Mouse (Mus musculus) cortical plate, adult 2 months (tissue): ENCODE measurements at regions not wholly inside any gene's neighbourhood (a gene's known extent, or its start where the extent isn't known, plus 50 kb on each side); places are given as distances from the start of the nearest gene placed in this dataset.

Experiments used
- CTCF ChIP-seq: fragments of 200-500 bp; IDR thresholded peaks from 2 replicates; pipeline ENCODE4 v1.5.1; 2011; ENCODE audit warnings: mild to moderate bottlenecking, control low read depth, low read length; ENCODE audit not compliant: insufficient read depth; ENCODE audit errors: extremely low read depth
- POLR2A ChIP-seq: fragments of 200-500 bp; IDR thresholded peaks from 2 replicates; pipeline ENCODE4 v1.6.1; 2011; ENCODE audit warnings: mild to moderate bottlenecking, low read length, control low read depth; ENCODE audit not compliant: insufficient read depth; ENCODE audit errors: extremely low read depth

GRCm38 (mm10) chr16:30797006-30797405 lies 197.5 kb downstream of the Fam43a start:
- TF ChIP-seq CTCF = no peak
- no peak for TF ChIP-seq POLR2A
